Mouse (Mus musculus): ENCODE data around the gene Usp15. TPM values are rescaled to one million over a fixed set of nuclear protein-coding genes. Genes with fewer than 3 reads are reported as not detected.

The Usp15 gene
- polyA plus RNA-seq, 2 experiments = 42.7 to 73.0 TPM

DNA sequence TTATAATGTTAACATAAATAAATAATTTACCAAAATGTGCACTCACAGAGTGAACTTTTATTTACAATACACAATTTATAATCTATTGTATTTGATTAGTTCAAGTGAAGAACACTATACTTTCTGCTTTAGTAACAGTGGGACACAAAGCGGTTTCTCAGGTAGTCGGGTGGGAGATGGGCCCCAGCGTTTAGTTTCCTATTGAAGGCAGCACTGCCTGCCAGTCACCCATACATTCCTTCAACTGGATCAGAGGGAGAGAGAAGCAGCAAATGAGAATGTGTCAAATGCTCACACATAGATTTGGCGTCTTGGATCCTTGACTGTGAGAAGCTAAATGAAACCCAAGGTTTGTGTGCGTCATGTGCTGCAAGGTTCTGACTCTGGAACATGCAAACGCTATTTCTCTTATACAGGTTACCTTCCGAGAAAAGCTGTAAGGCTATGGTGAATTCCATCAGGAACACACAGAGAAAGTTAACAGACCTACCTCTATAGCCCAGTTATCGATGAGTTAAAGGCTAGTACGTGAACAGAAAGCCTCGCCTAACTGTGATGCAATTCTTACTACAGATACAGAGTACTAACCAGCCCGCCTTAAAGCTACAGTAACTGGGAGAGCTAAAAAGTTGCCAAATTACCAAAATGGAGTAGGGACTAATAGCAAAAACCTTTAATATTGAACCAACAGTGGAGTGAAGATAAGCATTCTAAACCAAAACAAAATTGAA lies 84.6 kb downstream of the Usp15 start:
- no peaks in the 10 kb centered on the region for H3K27me3 ChIP-seq (ENCODE audit: control insufficient read depth, insufficient read depth, low read length)
- no peak for ATAC-seq (ENCODE audit: low FRiP score, low read depth)
- H3K9me3 ChIP-seq (ENCODE audit: control insufficient read depth, low read length) = no peaks in the 10 kb centered on the region
- no peak overlapping the region for H3K4me2 ChIP-seq (replicated peaks; ENCODE audit: low read depth, low read length, severe bottlenecking)
- no peak overlapping the region for H3K9ac ChIP-seq (ENCODE audit: low read depth, low read length, severe bottlenecking)
- no peak overlapping the region for H3K27ac ChIP-seq (replicated peaks; ENCODE audit: low read depth, low read length)
- peaks cover 35% of the 10 kb centered on the region for H3K36me3 ChIP-seq (ENCODE audit: control insufficient read depth, insufficient read depth, low read length)
- no peak overlapping the region for H3K4me3 ChIP-seq (replicated peaks; ENCODE audit: low read length)
- WGBS = 88% methylated on average over 11 of the region's 11 CpGs
- TF ChIP-seq POLR2A (IDR thresholded peaks at IDR 0.05; ENCODE audit: borderline replicate concordance, extremely low read depth, insufficient read depth, insufficient read length) = no peak
- H3K4me1 ChIP-seq (ENCODE audit: control insufficient read depth, insufficient read depth, low read length) = no peaks in the 10 kb centered on the region
- no peak for DNase-seq (ENCODE audit: low spot score)

DNA sequence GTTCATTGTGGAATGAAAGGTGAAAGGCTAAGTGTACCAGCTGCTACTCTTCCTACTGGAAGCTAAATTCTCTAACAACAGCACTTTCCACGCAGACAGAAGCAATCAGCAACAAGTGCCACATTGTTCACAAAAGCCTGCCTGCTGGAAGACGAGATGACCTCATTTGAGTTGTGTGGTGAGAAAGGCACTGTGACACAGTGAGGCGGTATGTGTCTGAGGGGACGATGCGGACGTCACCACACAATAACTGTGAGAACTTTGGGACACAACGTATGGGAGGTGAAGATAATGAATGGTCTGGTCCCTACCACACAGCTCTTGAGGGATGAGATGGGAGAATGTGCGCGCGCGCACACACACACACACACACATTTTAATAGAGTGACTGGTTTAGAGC lies 86.2 kb downstream of the Usp15 start:
- WGBS = 87% methylated on average over 11 of the region's 11 CpGs
- no peak overlapping the region for H3K9ac ChIP-seq (ENCODE audit: low read depth, low read length, severe bottlenecking)
- no peak overlapping the region for H3K4me3 ChIP-seq (replicated peaks; ENCODE audit: low read length)
- no peak for TF ChIP-seq POLR2A (IDR thresholded peaks at IDR 0.05; ENCODE audit: borderline replicate concordance, extremely low read depth, insufficient read depth, insufficient read length)
- no peaks in the 10 kb centered on the region for H3K27me3 ChIP-seq (ENCODE audit: control insufficient read depth, insufficient read depth, low read length)
- H3K4me1 ChIP-seq (ENCODE audit: control insufficient read depth, insufficient read depth, low read length) = no peaks in the 10 kb centered on the region
- no peaks in the 10 kb centered on the region for H3K9me3 ChIP-seq (ENCODE audit: control insufficient read depth, low read length)
- ATAC-seq (ENCODE audit: low FRiP score, low read depth) = no peak
- H3K27ac ChIP-seq (replicated peaks; ENCODE audit: low read depth, low read length) = no peak overlapping the region
- no peak overlapping the region for H3K4me2 ChIP-seq (replicated peaks; ENCODE audit: low read depth, low read length, severe bottlenecking)
- peaks cover 21% of the 10 kb centered on the region for H3K36me3 ChIP-seq (ENCODE audit: control insufficient read depth, insufficient read depth, low read length)
- DNase-seq (ENCODE audit: low spot score) = no peak

DNA sequence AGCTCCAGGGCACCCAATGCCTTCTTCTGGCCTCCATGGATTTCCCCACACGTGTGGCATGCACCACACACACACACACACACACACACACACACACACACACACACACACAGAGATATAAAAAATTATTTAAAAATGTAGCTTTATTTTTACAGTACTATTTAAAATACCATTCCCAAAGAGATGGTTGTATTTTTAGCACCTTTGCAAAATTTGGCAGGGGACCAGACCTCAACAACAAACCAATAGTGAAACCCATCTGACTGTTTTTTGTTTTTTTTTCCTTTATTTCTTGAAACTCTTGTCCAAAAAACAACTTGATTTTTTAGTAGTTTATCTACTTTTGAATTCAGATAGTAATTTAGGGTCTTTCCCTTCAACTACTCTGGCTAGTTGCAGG lies 88.3 kb downstream of the Usp15 start:
- no peak for ATAC-seq (ENCODE audit: low FRiP score, low read depth)
- no peak overlapping the region for H3K27ac ChIP-seq (replicated peaks; ENCODE audit: low read depth, low read length)
- no peak overlapping the region for H3K9ac ChIP-seq (ENCODE audit: low read depth, low read length, severe bottlenecking)
- H3K4me3 ChIP-seq (replicated peaks; ENCODE audit: low read length) = no peak overlapping the region
- no peak overlapping the region for H3K4me2 ChIP-seq (replicated peaks; ENCODE audit: low read depth, low read length, severe bottlenecking)
- no peaks in the 10 kb centered on the region for H3K27me3 ChIP-seq (ENCODE audit: control insufficient read depth, insufficient read depth, low read length)
- H3K36me3 ChIP-seq (ENCODE audit: control insufficient read depth, insufficient read depth, low read length) = peaks cover 12% of the 10 kb centered on the region; the same call in 1 of the 2 replicates
- no peak for DNase-seq (ENCODE audit: low spot score)
- WGBS = 82% methylated on average over 1 of the region's 1 CpGs
- TF ChIP-seq POLR2A (IDR thresholded peaks at IDR 0.05; ENCODE audit: borderline replicate concordance, extremely low read depth, insufficient read depth, insufficient read length) = no peak
- no peaks in the 10 kb centered on the region for H3K4me1 ChIP-seq (ENCODE audit: control insufficient read depth, insufficient read depth, low read length)
- no peaks in the 10 kb centered on the region for H3K9me3 ChIP-seq (ENCODE audit: control insufficient read depth, low read length)

DNA sequence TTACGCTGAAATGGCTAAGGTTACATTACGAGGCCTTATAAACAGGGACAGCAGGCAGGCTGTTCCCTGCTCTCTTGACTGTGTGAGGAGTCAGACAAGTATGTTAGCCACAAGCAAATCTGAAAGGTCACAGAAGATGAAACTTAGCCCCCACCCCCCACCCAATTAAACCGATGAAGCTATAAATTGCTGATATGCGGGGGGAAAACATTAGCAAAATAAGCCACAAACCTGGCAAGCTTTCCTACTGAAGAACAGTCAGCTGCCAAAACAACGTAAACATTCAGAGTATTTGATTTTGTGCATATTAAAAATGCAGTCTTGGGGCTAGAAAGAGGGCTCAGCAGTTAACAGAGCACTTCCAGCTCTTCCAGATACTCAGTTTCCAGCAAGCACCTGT lies 88.7 kb downstream of the Usp15 start:
- H3K27ac ChIP-seq (replicated peaks; ENCODE audit: low read depth, low read length) = no peak overlapping the region
- no peak overlapping the region for H3K4me2 ChIP-seq (replicated peaks; ENCODE audit: low read depth, low read length, severe bottlenecking)
- 70% methylated on average over 5 of the region's 5 CpGs for WGBS
- no peak overlapping the region for H3K4me3 ChIP-seq (replicated peaks; ENCODE audit: low read length)
- H3K4me1 ChIP-seq (ENCODE audit: control insufficient read depth, insufficient read depth, low read length) = no peaks in the 10 kb centered on the region
- no peak for TF ChIP-seq POLR2A (IDR thresholded peaks at IDR 0.05; ENCODE audit: borderline replicate concordance, extremely low read depth, insufficient read depth, insufficient read length)
- H3K36me3 ChIP-seq (ENCODE audit: control insufficient read depth, insufficient read depth, low read length) = peaks cover 12% of the 10 kb centered on the region; the same call in 1 of the 2 replicates
- ATAC-seq (ENCODE audit: low FRiP score, low read depth) (no peak), DNase-seq (ENCODE audit: low spot score) (no peak)
- H3K27me3 ChIP-seq (ENCODE audit: control insufficient read depth, insufficient read depth, low read length) = no peaks in the 10 kb centered on the region
- no peak overlapping the region for H3K9ac ChIP-seq (ENCODE audit: low read depth, low read length, severe bottlenecking)
- H3K9me3 ChIP-seq (ENCODE audit: control insufficient read depth, low read length) = no peaks in the 10 kb centered on the region

DNA sequence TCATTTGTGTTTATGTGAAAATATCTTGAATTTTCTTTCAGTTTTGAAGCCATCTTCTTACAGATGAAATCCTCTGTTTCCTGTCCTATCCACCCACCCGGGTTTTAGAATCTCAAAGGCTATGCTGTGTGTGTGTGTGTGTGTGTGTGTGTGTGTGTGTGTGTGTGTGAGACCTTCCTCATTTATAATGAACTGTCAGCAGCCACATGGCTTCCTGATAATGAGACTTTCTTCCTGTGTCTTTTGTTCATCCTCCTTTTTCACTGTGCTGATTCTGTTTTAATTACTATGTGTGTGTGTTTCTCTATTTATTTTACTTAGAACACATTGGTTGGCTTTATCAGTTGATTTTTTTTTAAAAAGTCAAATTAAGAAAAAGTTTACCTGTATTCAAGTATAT lies 95.5 kb downstream of the Usp15 start:
- H3K4me2 ChIP-seq (replicated peaks; ENCODE audit: low read depth, low read length, severe bottlenecking) = no peak overlapping the region
- ATAC-seq (ENCODE audit: low FRiP score, low read depth) (no peak), DNase-seq (ENCODE audit: low spot score) (no peak)
- no peak for TF ChIP-seq POLR2A (IDR thresholded peaks at IDR 0.05; ENCODE audit: borderline replicate concordance, extremely low read depth, insufficient read depth, insufficient read length)
- H3K27me3 ChIP-seq (ENCODE audit: control insufficient read depth, insufficient read depth, low read length) = no peaks in the 10 kb centered on the region
- H3K4me1 ChIP-seq (ENCODE audit: control insufficient read depth, insufficient read depth, low read length) = no peaks in the 10 kb centered on the region
- WGBS = 72% methylated on average over 1 of the region's 1 CpGs
- H3K9ac ChIP-seq (ENCODE audit: low read depth, low read length, severe bottlenecking) = no peak overlapping the region
- H3K9me3 ChIP-seq (ENCODE audit: control insufficient read depth, low read length) = no peaks in the 10 kb centered on the region
- no peak overlapping the region for H3K27ac ChIP-seq (replicated peaks; ENCODE audit: low read depth, low read length)
- no peak overlapping the region for H3K4me3 ChIP-seq (replicated peaks; ENCODE audit: low read length)
- no peaks in the 10 kb centered on the region for H3K36me3 ChIP-seq (ENCODE audit: control insufficient read depth, insufficient read depth, low read length)

All from limb, embryonic 14.5 days (tissue).